In genomic region chr4:141158609-141159008, GRCm38 (mm10) we compare ENCODE assay signal across 17 mouse cellular contexts. TPM values are rescaled to one million over a fixed set of nuclear protein-coding genes. Genes with fewer than 3 reads are reported as not detected.
DNase-seq lines count a peak whose midpoint lies in the region; ATAC-seq and TF ChIP-seq lines count a peak whose summit lies in the region.
"Had no signal": no experiment of that assay in that cellular context is flagged by ENCODE, and none has a peak within 500 bp of the region (broad histone marks: within the 10 kb centered on the region; RNA-seq: fewer than 3 reads in every experiment).

No protein-coding gene starts in this region.

- in situ Hi-C loops in ES-E14 (cut with MboI; ENCODE audit: low sequenced_read_pairs in 2 of 2, unreplicated experiment in 2 of 2), result no loop called here

- peaks cover 33% of the 10 kb centered on the region for H3K4me1 ChIP-seq in kidney, embryonic 15.5 days
- peaks cover 11 to 31% of the 10 kb centered on the region in 2 experiments for H3K4me1 ChIP-seq in ES-E14 (ENCODE audit: control insufficient read depth in 2 of 2, insufficient read depth in 2 of 2, low read length in 2 of 2, poor library complexity in 1 of 2)
- H3K4me1 ChIP-seq in embryonic facial prominence, embryonic 13.5 days, result peaks cover 34% of the 10 kb centered on the region
- H3K4me1 ChIP-seq in liver, embryonic 15.5 days (replicated peaks), result peaks cover 96% of the 10 kb centered on the region

- H3K9me3 ChIP-seq in kidney, embryonic 15.5 days (replicated peaks), result no peaks in the 10 kb centered on the region
- H3K9me3 ChIP-seq in ES-E14 (ENCODE audit: control insufficient read depth, insufficient read depth, low read depth, low read length), result no peaks in the 10 kb centered on the region
- no peaks in the 10 kb centered on the region for H3K9me3 ChIP-seq in embryonic facial prominence, embryonic 13.5 days
- H3K9me3 ChIP-seq in liver, embryonic 15.5 days (replicated peaks), result no peaks in the 10 kb centered on the region
- H3K9me3 ChIP-seq: heart, embryonic 12.5 days; lung, embryonic 15.5 days; megakaryocyte, embryonic 14.5 days had no signal

- intact Hi-C loops in left cerebral cortex, postnatal 25 days (cut with DNase I), result no loop called here

- H3K9ac ChIP-seq in kidney, embryonic 15.5 days, result no peak overlapping the region
- H3K9ac ChIP-seq in ES-E14 (ENCODE audit: insufficient read depth, low read depth, low read length, poor library complexity, severe bottlenecking), result no peak overlapping the region
- no peak overlapping the region; the same call in 1 of the 2 replicates for H3K9ac ChIP-seq in embryonic facial prominence, embryonic 13.5 days
- peak overlapping the region; percentile 45 for H3K9ac ChIP-seq in liver, embryonic 15.5 days
- H3K9ac ChIP-seq: heart, embryonic 12.5 days; hindbrain, embryonic 14.5 days; lung, embryonic 15.5 days had no signal

- H3K4me3 ChIP-seq in kidney, embryonic 15.5 days (replicated peaks), result no peak overlapping the region
- H3K4me3 ChIP-seq in ES-E14 (ENCODE audit: insufficient read depth in 1 of 2, low read depth in 1 of 2, low read length in 2 of 2, poor library complexity in 1 of 2, severe bottlenecking in 1 of 2), result no peak overlapping the region
- H3K4me3 ChIP-seq in embryonic facial prominence, embryonic 13.5 days, result no peak overlapping the region
- H3K4me3 ChIP-seq in liver, embryonic 15.5 days (replicated peaks), result no peak overlapping the region
- H3K4me3 ChIP-seq: heart, embryonic 12.5 days; layer of hippocampus, adult 2 months; lung, embryonic 15.5 days; megakaryocyte, embryonic 14.5 days had no signal

- H3K4me2 ChIP-seq in kidney, embryonic 15.5 days, result no peak overlapping the region
- H3K4me2 ChIP-seq in embryonic facial prominence, embryonic 13.5 days, result no peak overlapping the region
- peak overlapping the region; percentile 52 for H3K4me2 ChIP-seq in liver, embryonic 15.5 days
- H3K4me2 ChIP-seq: heart, embryonic 12.5 days; hindbrain, embryonic 14.5 days; lung, embryonic 15.5 days had no signal

- H3K27ac ChIP-seq in kidney, embryonic 15.5 days, result peak overlapping the region; percentile 51; the same call in 1 of the 2 replicates
- 0 out of 2 replicates have a peak overlapping the region, but pooled peaks have one; percentile 56 for H3K27ac ChIP-seq in ES-E14 (ENCODE audit: insufficient read depth, low read depth, low read length, poor library complexity, severe bottlenecking)
- peak overlapping the region; percentile 29; the same call in 1 of the 2 replicates for H3K27ac ChIP-seq in embryonic facial prominence, embryonic 13.5 days
- peak overlapping the region; percentile 93 for H3K27ac ChIP-seq in liver, embryonic 15.5 days (replicated peaks)
- H3K27ac ChIP-seq: hindbrain, embryonic 14.5 days; layer of hippocampus, adult 2 months had no signal

- 85% methylated on average over 2 of the region's 2 CpGs for WGBS in kidney, embryonic 15.5 days
- WGBS in embryonic facial prominence, embryonic 13.5 days, result 72% methylated on average over 2 of the region's 2 CpGs
- 71% methylated on average over 2 of the region's 2 CpGs for WGBS in liver, embryonic 15.5 days (ENCODE audit: insufficient replicate concordance)

- no peaks in the 10 kb centered on the region for H3K36me3 ChIP-seq in kidney, embryonic 15.5 days
- H3K36me3 ChIP-seq in ES-E14 (ENCODE audit: control insufficient read depth, insufficient read depth, low read length, poor library complexity, severe bottlenecking), result peaks cover 2% of the 10 kb centered on the region; the same call in 1 of the 2 replicates
- H3K36me3 ChIP-seq in embryonic facial prominence, embryonic 13.5 days, result no peaks in the 10 kb centered on the region
- H3K36me3 ChIP-seq in liver, embryonic 15.5 days (replicated peaks), result no peaks in the 10 kb centered on the region
- H3K36me3 ChIP-seq: lung, embryonic 15.5 days had no signal

- no peak; the same call in 1 of the 2 replicates for ATAC-seq in kidney, embryonic 15.5 days (replicated peaks; ENCODE audit: low FRiP score)
- ATAC-seq in embryonic facial prominence, embryonic 13.5 days (ENCODE audit: insufficient number of reproducible peaks, insufficient read depth, low FRiP score, low TSS enrichment, low read depth), result no peak
- no peak for ATAC-seq in liver, embryonic 15.5 days (ENCODE audit: insufficient read depth)
- ATAC-seq: CD4-positive, CD25-positive, alpha-beta regulatory T cell, adult 4 months; Patski had no signal

- no peak for DNase-seq in kidney, adult 11 months
- no peak for DNase-seq in ES-E14 (ENCODE audit: low read depth, low spot score)
- no peak for DNase-seq in urinary bladder, postnatal 10 days (ENCODE audit: low spot score)
- DNase-seq in left cerebral cortex, postnatal 25 days (ENCODE audit: low spot score in 2 of 2), result no peak
- DNase-seq: cerebellum, adult 11-12 months; kidney, adult 9 months; right cerebral cortex, adult 18-20 months had no signal

- H3K27me3 ChIP-seq in kidney, embryonic 15.5 days, result no peaks in the 10 kb centered on the region
- no peaks in the 10 kb centered on the region for H3K27me3 ChIP-seq in embryonic facial prominence, embryonic 13.5 days
- no peaks in the 10 kb centered on the region for H3K27me3 ChIP-seq in liver, embryonic 15.5 days
- H3K27me3 ChIP-seq: heart, embryonic 12.5 days; lung, embryonic 15.5 days; megakaryocyte, embryonic 14.5 days; Patski had no signal

TF ChIP-seq in ES-E14, 5 proteins besides CTCF, POLR2A, EP300 and RAD21:
- TF ChIP-seq ZC3H11A (IDR thresholded peaks at IDR 0.05; ENCODE audit: borderline replicate concordance, low read depth, low read length), result no peak
- no peak for TF ChIP-seq HCFC1 (IDR thresholded peaks at IDR 0.05; ENCODE audit: borderline replicate concordance, insufficient read depth, low read length)
- no peak for TF ChIP-seq ZNF384 (IDR thresholded peaks at IDR 0.05; ENCODE audit: low read depth, low read length)
TF ChIP-seq in ES-E14: peak in this region for 0.

RNA-seq across cellular contexts. Expression of gene Fbxo42, which starts 10.9 kb away (rescaled TPM):
- 22.4 and 23.0 TPM in 2 replicates for polyA plus RNA-seq in kidney, embryonic 15.5 days (2015; fragmentation: Nextera tagmentation; extraction: Ambion mirVana)
- total RNA-seq in ES-E14 (2012; rRNA removed), result 14.0 and 14.5 TPM in 2 replicates
- polyA plus RNA-seq in embryonic facial prominence, embryonic 13.5 days (2015; fragmentation: Nextera tagmentation; extraction: Ambion mirVana), result 23.3 and 24.2 TPM in 2 replicates
- 17.9 and 18.3 TPM in 2 replicates for polyA plus RNA-seq in liver, embryonic 15.5 days (2015; fragmentation: Nextera tagmentation; extraction: Ambion mirVana)
- 10 to 100 TPM; 31.4 to 32.3 TPM for total RNA-seq in left cerebral cortex, postnatal 25 days (2021)

RNA-seq across cellular contexts. Expression of gene Szrd1, which starts 19.0 kb away (rescaled TPM):
- 49.6 and 50.4 TPM in 2 replicates for polyA plus RNA-seq in kidney, embryonic 15.5 days (2015; fragmentation: Nextera tagmentation; extraction: Ambion mirVana)
- total RNA-seq in ES-E14 (2012; rRNA removed), result 46.2 and 64.6 TPM in 2 replicates
- polyA plus RNA-seq in embryonic facial prominence, embryonic 13.5 days (2015; fragmentation: Nextera tagmentation; extraction: Ambion mirVana), result 40.5 and 42.4 TPM in 2 replicates
- 18.1 and 20.7 TPM in 2 replicates for polyA plus RNA-seq in liver, embryonic 15.5 days (2015; fragmentation: Nextera tagmentation; extraction: Ambion mirVana)
- total RNA-seq in left cerebral cortex, postnatal 25 days (2021), result 10 to 100 TPM; 41.7 to 49.2 TPM

RNA-seq across cellular contexts. Expression of gene Rsg1, which starts 55.1 kb away (rescaled TPM):
- 5.9 and 6.8 TPM in 2 replicates for polyA plus RNA-seq in kidney, embryonic 15.5 days (2015; fragmentation: Nextera tagmentation; extraction: Ambion mirVana)
- 2.9 and 4.7 TPM in 2 replicates for total RNA-seq in ES-E14 (2012; rRNA removed)
- polyA plus RNA-seq in embryonic facial prominence, embryonic 13.5 days (2015; fragmentation: Nextera tagmentation; extraction: Ambion mirVana), result 7.4 and 7.9 TPM in 2 replicates
- polyA plus RNA-seq in liver, embryonic 15.5 days (2015; fragmentation: Nextera tagmentation; extraction: Ambion mirVana), result 1.2 and 1.4 TPM in 2 replicates
- 1 to 10 TPM; 2.5 to 3.2 TPM for total RNA-seq in left cerebral cortex, postnatal 25 days (2021)

Comparison
In these comparisons a context has a peak if more than half of its experiments do, and no peak if none do; other contexts are left out.
1. H3K27ac ChIP-seq: peak in every context shown above with its lines; median percentile 93 in liver, embryonic 15.5 days; 56 in ES-E14; 51 in kidney, embryonic 15.5 days; 29 in embryonic facial prominence, embryonic 13.5 days.